Mouse (Mus musculus): ENCODE measurements around the gene Zfp143. TPM values are rescaled to one million over a fixed set of nuclear protein-coding genes. Genes with fewer than 3 reads are reported as not detected.
"Not testable (repeated sequence)": the region's sequence is repeated elsewhere in the genome, so short reads cannot be mapped to it uniquely, and the experiment has no call there.

Gene Zfp143
- polyA plus RNA-seq, 1 experiment: 12.8 TPM

GRCm38 (mm10) chr7:110087914-110088313 lies 26.9 kb downstream of the Zfp143 start:
- DNase-seq (ENCODE audit: low read depth, low spot score): peak; percentile 89
- WGBS: 18% methylated on average over 4 of the region's 4 CpGs

GRCm38 (mm10) chr7:110091670-110092069 lies 30.7 kb downstream of the Zfp143 start:
- 57% methylated on average over 7 of the region's 7 CpGs for WGBS
- no peak for DNase-seq (ENCODE audit: low read depth, low spot score)

DNA sequence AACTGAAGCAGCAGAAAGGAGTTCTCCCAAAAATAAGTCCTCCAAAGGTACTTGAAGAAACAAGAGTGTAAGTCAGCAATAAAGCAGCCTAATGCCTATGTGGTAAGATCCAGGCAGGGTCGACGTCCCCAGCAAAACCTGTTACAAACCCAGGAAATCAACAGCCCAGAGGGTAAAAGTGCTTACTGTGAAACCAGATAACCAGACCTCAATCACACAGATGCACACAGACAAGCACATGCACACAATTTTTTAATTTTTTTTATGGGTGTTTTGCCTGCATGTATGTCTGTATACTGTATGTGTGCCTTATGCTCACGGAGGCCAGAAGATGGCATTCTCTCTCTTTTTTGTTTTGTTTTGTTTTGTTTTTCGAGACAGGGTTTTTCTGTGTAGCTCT lies 35.3 kb downstream of the Zfp143 start:
- WGBS: 61% methylated on average over 4 of the region's 4 CpGs
- DNase-seq (ENCODE audit: low read depth, low spot score): no peak

DNA sequence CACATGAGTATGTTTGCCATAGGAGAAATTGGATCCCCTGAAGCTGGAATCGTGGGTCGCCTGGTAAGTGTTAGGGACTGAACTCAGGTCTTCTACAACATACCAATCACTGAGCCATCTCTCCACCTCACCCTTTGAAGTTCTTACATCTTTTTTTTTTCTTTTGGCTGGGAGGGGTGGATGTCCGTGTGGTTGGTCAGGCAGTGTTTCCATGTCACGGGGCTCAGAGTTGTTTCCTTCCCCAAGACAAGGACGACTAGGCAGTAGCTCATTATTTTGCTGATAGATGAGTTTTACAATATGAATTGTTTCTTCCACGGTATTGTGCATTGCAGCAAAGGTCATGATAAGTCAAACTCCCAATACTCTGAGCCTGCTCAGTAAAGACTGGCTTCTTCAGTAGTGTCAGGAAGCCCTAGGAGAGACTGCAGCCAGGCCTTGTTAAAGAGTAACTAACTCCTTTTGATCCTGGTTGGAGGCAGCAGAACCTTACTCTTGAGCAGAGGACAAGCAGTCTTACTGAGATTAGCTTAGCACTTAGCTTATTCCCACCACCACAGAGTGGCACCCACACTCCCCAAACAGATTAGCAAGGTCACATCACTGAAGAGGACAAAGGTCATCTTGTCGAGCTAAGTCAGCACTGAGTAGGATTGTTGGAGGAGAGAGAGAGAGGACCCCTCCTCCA lies 36.2 kb downstream of the Zfp143 start:
- 34% methylated on average over 7 of the region's 7 CpGs for WGBS
- DNase-seq (ENCODE audit: low read depth, low spot score): no peak

DNA sequence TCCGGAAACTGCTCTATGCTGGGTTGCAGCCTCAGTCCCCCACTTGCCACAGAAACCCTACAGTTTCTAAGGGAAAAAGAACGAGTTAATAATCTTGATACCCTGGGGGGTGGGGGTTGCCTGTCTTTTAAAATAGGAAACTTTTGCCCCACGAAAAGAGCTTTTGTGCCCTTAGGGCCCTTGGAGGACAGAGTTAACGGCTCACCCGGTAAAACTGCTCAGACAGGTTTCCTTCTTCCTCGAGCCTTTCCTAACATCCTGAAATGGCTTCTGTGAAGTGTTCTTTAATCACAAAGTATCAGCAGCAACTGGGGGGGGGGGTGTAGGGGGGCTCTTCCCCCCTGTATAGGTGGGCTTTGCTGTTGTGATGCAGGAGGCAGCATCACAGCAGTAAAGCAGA lies 39.8 kb downstream of the Zfp143 start:
- 32% methylated on average over 6 of the region's 6 CpGs for WGBS

GRCm38 (mm10) chr7:110101266-110101665 lies 40.2 kb downstream of the Zfp143 start:
- WGBS: 78% methylated on average over 5 of the region's 5 CpGs

More for the DNA sequence above, 39.8 kb downstream of the Zfp143 start:
- no peak for DNase-seq (ENCODE audit: low read depth, low spot score)

GRCm38 (mm10) chr7:110105041-110105440 lies 44.0 kb downstream of the Zfp143 start:
- WGBS: 88% methylated on average over 5 of the region's 5 CpGs
- no peak for DNase-seq (ENCODE audit: low read depth, low spot score)

More at GRCm38 (mm10) chr7:110101266-110101665, 40.2 kb downstream of the Zfp143 start:
- DNase-seq (ENCODE audit: low read depth, low spot score): no peak

GRCm38 (mm10) chr7:110106633-110107032 lies 45.6 kb downstream of the Zfp143 start:
- no peak for DNase-seq (ENCODE audit: low read depth, low spot score)
- WGBS: 37% methylated on average over 3 of the region's 3 CpGs

DNA sequence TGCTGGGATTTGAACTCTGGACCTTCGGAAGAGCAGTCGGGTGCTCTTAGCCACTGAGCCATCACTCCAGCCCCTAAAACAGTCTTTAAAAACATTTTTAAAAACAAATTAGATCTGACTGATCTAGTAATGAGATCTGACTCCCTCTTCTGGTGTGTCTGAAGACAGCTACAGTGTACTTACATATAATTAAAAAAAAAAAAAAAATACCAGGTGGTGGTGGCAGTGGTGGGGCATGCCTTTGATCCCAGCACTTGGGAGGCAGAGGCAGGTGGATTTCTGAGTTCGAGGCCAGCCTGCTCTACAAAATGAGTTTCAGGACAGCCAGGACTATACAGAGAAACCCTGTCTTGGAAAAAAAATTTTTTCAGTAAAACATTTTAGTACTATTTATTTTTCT lies 47.5 kb downstream of the Zfp143 start:
- not testable (repeated sequence) for DNase-seq (ENCODE audit: low read depth, low spot score)
- 79% methylated on average over 3 of the region's 3 CpGs for WGBS

DNA sequence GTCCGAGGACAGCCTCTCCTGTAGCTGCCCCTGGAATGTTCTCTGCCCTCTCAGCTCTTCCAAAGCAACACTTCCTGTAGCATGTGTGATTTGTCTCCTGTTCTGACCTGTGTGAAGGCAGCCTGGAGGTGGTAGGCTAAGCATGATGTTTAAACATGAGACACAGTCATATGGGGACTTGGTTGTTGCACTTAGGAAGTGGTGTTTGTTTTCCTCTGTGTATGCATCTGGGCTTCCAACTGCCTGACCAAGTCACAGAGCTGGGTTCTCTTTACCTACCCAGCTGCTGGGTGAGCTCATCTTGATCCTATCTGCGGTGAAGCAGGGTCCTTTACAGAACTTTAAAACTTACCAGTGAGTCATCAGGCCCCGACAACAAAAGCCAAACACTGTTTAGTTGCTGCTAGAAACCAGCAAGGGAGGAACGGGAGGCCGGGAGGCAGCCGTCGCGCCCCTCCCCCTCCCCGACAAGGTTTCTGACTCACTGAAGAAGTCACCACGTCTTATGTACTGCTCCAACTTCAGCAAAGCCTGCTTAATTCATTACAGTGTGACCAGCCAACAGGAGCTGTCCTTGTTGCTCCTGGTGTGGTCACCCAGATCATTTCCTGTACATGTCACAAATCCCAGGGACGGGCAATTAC lies 48.1 kb downstream of the Zfp143 start:
- no peak for DNase-seq (ENCODE audit: low read depth, low spot score)
- 14% methylated on average over 11 of the region's 11 CpGs for WGBS

- 59% methylated on average over 4 of the region's 4 CpGs for WGBS
- no peak for DNase-seq (ENCODE audit: low read depth, low spot score)
These were observed 49.1 kb downstream of the Zfp143 start for GRCm38 (mm10) chr7:110110061-110110656.

- no peak for DNase-seq (ENCODE audit: low read depth, low spot score)
- 77% methylated on average over 5 of the region's 5 CpGs for WGBS
These were observed 53.7 kb downstream of the Zfp143 start for GRCm38 (mm10) chr7:110114699-110115098.

GRCm38 (mm10) chr7:110116731-110117291 lies 55.8 kb downstream of the Zfp143 start:
- DNase-seq (ENCODE audit: low read depth, low spot score): no peak
- 7% methylated on average over 1 of the region's 1 CpGs for WGBS

- WGBS: 65% methylated on average over 2 of the region's 2 CpGs
- no peak for DNase-seq (ENCODE audit: low read depth, low spot score)
These were observed 57.4 kb downstream of the Zfp143 start for GRCm38 (mm10) chr7:110118448-110118847.

- WGBS: 67% methylated on average over 2 of the region's 2 CpGs
These were observed 59.3 kb downstream of the Zfp143 start for GRCm38 (mm10) chr7:110120157-110120784.

DNA sequence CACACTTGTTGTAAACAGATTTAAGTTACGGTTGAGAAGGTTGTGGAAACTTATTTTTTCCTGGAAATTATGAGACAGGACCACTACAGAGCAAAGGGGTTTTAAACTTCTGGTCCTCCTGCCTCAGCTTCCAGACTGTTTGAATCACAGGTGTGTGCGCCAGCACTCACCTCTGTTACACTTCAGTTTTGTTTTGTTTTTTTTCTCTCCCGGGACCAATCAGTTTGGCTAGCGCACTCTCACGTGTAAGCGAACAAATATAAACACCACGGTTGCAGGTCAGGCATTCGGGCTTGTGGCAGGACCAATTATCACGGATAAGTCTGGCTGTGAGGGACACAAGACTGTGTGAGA lies 60.1 kb downstream of the Zfp143 start:
- 0% methylated on average over 9 of the region's 9 CpGs for WGBS

More at GRCm38 (mm10) chr7:110120157-110120784, 59.3 kb downstream of the Zfp143 start:
- DNase-seq (ENCODE audit: low read depth, low spot score): no peak

DNA sequence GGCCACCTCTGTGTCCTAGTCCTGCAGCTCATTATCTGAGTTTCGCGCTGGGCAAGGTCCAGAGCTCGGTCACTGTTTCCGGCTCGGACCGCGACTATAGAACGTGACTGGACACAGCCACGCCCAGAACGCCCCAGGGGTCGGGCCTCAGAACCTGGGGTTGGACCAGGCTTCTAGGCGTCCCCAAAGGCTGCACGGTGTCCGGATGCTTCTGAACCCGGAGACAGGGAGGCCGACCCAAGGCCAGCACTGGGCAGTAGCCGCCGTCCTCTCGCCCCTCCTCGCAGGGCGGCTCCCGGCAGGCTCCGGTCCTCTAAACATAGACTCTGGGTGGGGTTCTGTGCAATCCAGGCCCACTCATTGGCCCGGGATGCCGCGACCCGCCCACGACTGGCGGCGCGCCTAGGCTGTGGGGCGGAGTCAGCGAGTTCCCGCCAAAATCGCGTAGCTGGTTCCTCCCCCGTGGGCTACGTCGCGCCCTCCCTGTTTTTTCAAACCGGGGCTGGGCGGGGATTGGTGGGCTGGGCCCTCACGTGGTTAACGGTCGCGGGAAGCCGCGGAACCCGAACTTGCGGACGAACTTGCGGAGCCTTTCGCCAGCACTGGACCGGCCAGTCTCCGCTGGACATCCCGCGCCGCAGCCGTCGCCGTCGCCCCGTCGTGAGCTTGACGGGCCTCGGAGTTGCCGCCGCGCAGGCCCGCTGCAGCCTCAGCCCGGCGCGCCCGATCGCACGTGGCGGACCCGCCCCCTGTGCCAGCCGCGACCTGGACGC lies 60.7 kb downstream of the Zfp143 start, which contains the start of gene Wee1:
TSS of gene Wee1 (plus strand) at position 531 of the 773 bp plus-strand sequence.
- under 1% methylated on average over 81 of the region's 81 CpGs for WGBS
- DNase-seq (ENCODE audit: low read depth, low spot score): peak; percentile 90

More for the DNA sequence above, 60.1 kb downstream of the Zfp143 start:
- no peak for DNase-seq (ENCODE audit: low read depth, low spot score)

DNA sequence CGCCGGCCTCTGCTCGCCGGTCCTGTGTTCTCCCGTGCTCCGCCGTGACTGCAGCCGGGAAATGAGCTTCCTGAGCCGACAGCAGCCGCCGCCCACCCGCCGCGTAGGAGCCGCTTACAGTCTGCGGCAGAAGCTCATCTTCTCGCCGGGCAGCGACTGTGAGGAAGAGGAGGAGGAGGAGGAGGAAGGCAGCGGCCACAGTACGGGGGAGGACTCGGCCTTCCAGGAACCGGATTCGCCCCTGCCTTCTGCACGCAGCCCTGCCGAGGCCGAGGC lies 61.2 kb downstream of the Zfp143 start:
- under 1% methylated on average over 27 of the region's 27 CpGs for WGBS
- DNase-seq (ENCODE audit: low read depth, low spot score): no peak

- WGBS: under 1% methylated on average over 74 of the region's 74 CpGs
- DNase-seq (ENCODE audit: low read depth, low spot score): no peak
These were observed 61.8 kb downstream of the Zfp143 start for GRCm38 (mm10) chr7:110122565-110123422.

All from large intestine, adult 2 months (tissue).